Mouse (Mus musculus): ENCODE measurements around the gene Gdpd3.

Gdpd3 gene

GRCm38 (mm10) chr7:126803181-126803580 is 37.0 kb downstream of the Gdpd3 start:
- no peak for DNase-seq (ENCODE audit: extremely low spot score, low read depth, low spot score)

GRCm38 (mm10) chr7:126803751-126804150 is 37.6 kb downstream of the Gdpd3 start:
- no peak for DNase-seq (ENCODE audit: extremely low spot score, low read depth, low spot score)

- DNase-seq (ENCODE audit: extremely low spot score, low read depth, low spot score): no peak
Observed at GRCm38 (mm10) chr7:126806956-126807355, 40.8 kb downstream of the Gdpd3 start.

- DNase-seq (ENCODE audit: extremely low spot score, low read depth, low spot score): no peak
Observed at GRCm38 (mm10) chr7:126807405-126807804, 41.3 kb downstream of the Gdpd3 start.

GRCm38 (mm10) chr7:126808703-126809455 is 42.7 kb downstream of the Gdpd3 start:
- peak; percentile 61 for DNase-seq (ENCODE audit: extremely low spot score, low read depth, low spot score)

- DNase-seq (ENCODE audit: extremely low spot score, low read depth, low spot score): no peak
Observed at GRCm38 (mm10) chr7:126809723-126810369, 43.7 kb downstream of the Gdpd3 start.

- DNase-seq (ENCODE audit: extremely low spot score, low read depth, low spot score): no peak
Observed at GRCm38 (mm10) chr7:126815726-126816222, 49.6 kb downstream of the Gdpd3 start.

GRCm38 (mm10) chr7:126816494-126816893 is 50.4 kb downstream of the Gdpd3 start:
- DNase-seq (ENCODE audit: extremely low spot score, low read depth, low spot score): no peak

- DNase-seq (ENCODE audit: extremely low spot score, low read depth, low spot score): no peak
Observed at GRCm38 (mm10) chr7:126817595-126817994, 51.5 kb downstream of the Gdpd3 start.

- no peak for DNase-seq (ENCODE audit: extremely low spot score, low read depth, low spot score)
Observed at GRCm38 (mm10) chr7:126818818-126819217, 52.7 kb downstream of the Gdpd3 start.

- DNase-seq (ENCODE audit: extremely low spot score, low read depth, low spot score): peak; percentile 61
Observed at GRCm38 (mm10) chr7:126821835-126822511, 55.8 kb downstream of the Gdpd3 start.

- DNase-seq (ENCODE audit: extremely low spot score, low read depth, low spot score): no peak
Observed at GRCm38 (mm10) chr7:126822741-126823140, 56.6 kb downstream of the Gdpd3 start.

GRCm38 (mm10) chr7:126823202-126823711 is 57.1 kb downstream of the Gdpd3 start:
- DNase-seq (ENCODE audit: extremely low spot score, low read depth, low spot score): no peak

GRCm38 (mm10) chr7:126823940-126824339 is 57.8 kb downstream of the Gdpd3 start:
- DNase-seq (ENCODE audit: extremely low spot score, low read depth, low spot score): no peak

All from hindlimb bud, embryonic 11.5 days (tissue).